Mouse (Mus musculus): ENCODE results near the gene Cacng7.

- no peak for TF ChIP-seq CTCF (IDR thresholded peaks at IDR 0.05; ENCODE audit: low read depth)
- TF ChIP-seq EP300 (optimal IDR thresholded peaks at IDR 0.05): no peak
Observed at GRCm38 (mm10) chr7:3360678-3361077, 27.9 kb downstream of the Cacng7 start.
